Mouse (Mus musculus) hindbrain, embryonic 15.5 days (tissue): ENCODE data around the gene Tcfl5. TPM values are rescaled to one million over a fixed set of nuclear protein-coding genes. Genes with fewer than 3 reads are reported as not detected.
A peak's percentile ranks its signal among the peaks of the same experiment; 100 is the strongest.

ENCODE experiments used
- ATAC-seq: fragments of 200-750 bp; cut with Nextera tagmentation; 2 replicates; pipeline ENCODE4 v1.8.0; 2017; ENCODE audit warnings: low read depth, moderate number of reproducible peaks, moderate TSS enrichment; ENCODE audit not compliant: low FRiP score
- H3K27ac ChIP-seq: fragments of 300-500 bp; sonication (generic); replicated peaks from 2 replicates; pipeline ENCODE4 v1.5.1; 2015; ENCODE audit warnings: mild to moderate bottlenecking, inconsistent platforms
- H3K27me3 ChIP-seq: fragments of 300-500 bp; sonication (generic); 2 replicates; pipeline ENCODE4 v1.6.1; 2015; ENCODE audit warnings: control low read depth, inconsistent platforms
- H3K36me3 ChIP-seq: fragments of 300-500 bp; sonication (generic); 2 replicates; pipeline ENCODE4 v1.6.1; 2015; ENCODE audit warnings: control low read depth, inconsistent platforms
- H3K4me1 ChIP-seq: fragments of 300-500 bp; sonication (generic); replicated peaks from 2 replicates; pipeline ENCODE4 v1.6.1; 2015; ENCODE audit warnings: control low read depth, inconsistent platforms
- H3K4me2 ChIP-seq: fragments of 300-500 bp; sonication (generic); 2 replicates; pipeline ENCODE4 v1.6.1; 2015; ENCODE audit warnings: moderate library complexity, mild to moderate bottlenecking, inconsistent platforms
- H3K4me3 ChIP-seq: fragments of 300-500 bp; sonication (generic); 2 replicates; pipeline ENCODE4 v1.5.1; 2015; ENCODE audit warnings: mild to moderate bottlenecking, inconsistent platforms
- H3K9ac ChIP-seq: fragments of 300-500 bp; sonication (generic); 2 replicates; pipeline ENCODE4 v1.6.1; 2015; ENCODE audit warnings: inconsistent platforms
- H3K9me3 ChIP-seq: fragments of 300-500 bp; sonication (generic); 2 replicates; pipeline ENCODE4 v1.6.1; 2016; ENCODE audit warnings: control low read depth, inconsistent platforms
- WGBS: fragments of 180-500 bp; shearing (Covaris S2); methylation state at CpG from one replicate; pipeline ENCODE4 v1.1.7; 2015; 5-methylcytosine and 5-hydroxymethylcytosine counted together
- polyA plus RNA-seq: library from polyadenylated mRNA; unstranded; fragments of >200 nt; fragmentation: Nextera tagmentation; extraction: Ambion mirVana; gene quantifications from 2 replicates; pipeline ENCODE4 v1.2.1, GENCODE M21; 2015

Gene Tcfl5
- polyA plus RNA-seq, 1 experiment from 2014 or later = 0.96 TPM

DNA sequence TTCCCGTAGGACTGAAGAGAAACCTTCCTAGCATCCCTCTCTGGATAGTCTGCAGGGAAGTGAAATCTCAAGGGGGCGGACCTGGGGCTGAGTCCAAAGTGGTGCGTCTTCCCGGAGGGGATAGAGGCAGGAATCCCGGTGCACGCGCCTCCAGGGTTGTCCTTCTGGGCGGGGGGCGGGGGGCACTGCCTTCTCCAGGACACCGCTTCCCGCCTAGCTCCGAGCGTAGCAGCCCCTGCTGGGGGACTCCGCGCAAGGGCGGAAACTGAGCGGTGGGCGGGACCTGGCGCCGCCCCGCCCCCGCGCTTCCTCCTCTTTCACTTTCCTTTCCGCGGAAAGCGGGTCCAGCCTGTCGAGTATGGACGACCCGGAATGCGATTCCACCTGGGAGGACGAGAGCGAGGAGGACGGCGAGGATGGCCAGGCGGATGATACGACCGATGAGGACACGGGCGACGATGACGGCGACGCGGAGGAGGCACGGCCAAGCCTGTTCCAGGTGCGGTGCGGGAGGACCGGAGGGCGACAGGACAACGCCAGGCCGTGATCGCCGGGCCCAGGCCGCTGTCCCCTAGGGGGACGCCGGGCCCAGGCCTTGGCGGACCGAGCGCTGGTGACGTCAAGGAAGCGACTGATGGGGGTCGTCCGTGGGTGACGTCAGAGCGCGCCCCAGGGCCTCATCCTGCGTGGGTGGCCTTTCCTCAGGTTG, 53.2 kb downstream of the Tcfl5 start, which contains the start of gene Ogfr:
TSS of gene Ogfr (plus strand) at position 123 of the 709 bp plus-strand sequence.
- peak within 1 kb of the TSS; percentile 89 for H3K27ac ChIP-seq
- H3K9me3 ChIP-seq = no peaks in the 10 kb centered on the region
- ATAC-seq = peak; percentile 91
- H3K9ac ChIP-seq = peak within 1 kb of the TSS; percentile 90
- peaks cover 24% of the 10 kb centered on the region for H3K4me1 ChIP-seq
- peak within 1 kb of the TSS; percentile 83 for H3K4me3 ChIP-seq
- H3K27me3 ChIP-seq = no peaks in the 10 kb centered on the region
- H3K36me3 ChIP-seq = peaks cover 38% of the 10 kb centered on the region
- H3K4me2 ChIP-seq = peak within 1 kb of the TSS; percentile 83
- WGBS = under 1% methylated on average over 58 of the region's 67 CpGs

DNA sequence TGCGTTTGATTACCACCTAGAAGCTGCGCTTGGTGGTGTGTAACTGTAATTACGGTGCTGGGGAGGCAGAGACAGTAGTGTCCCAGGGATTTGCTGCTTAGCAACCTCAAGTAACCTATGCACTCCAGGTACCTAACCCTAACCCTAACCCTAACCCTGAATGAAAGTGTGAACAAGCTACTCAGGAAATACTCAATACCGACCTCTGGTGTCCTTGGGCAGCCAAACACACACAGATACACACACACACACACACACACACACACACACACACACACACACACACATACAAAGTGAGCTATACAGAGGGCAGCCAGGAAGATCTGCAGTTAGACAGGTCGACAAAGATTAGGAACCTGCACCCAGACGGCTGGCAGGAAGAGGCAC, 53.8 kb downstream of the Tcfl5 start:
- Histone ChIP-seq H3K4me1 (peaks cover 30% of the 10 kb centered on the region), H3K36me3 (peaks cover 34% of the 10 kb centered on the region)
- 44% methylated on average over 6 of the region's 6 CpGs for WGBS

DNA sequence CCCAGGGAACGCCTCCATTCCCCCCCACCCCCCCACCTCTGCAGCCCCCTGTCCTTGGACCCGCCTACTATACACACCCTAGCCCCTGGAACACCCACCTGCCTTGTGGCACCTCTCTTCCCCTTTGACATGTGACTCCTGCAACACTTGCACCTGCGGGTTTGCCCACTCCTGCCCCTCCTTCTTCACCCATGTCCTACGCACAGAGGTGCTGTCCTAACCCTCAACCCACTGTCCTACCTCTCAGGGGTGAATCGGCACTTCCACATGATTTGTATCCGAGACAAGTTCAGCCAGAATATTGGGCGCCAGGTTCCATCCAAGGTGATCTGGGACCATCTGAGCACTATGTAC, 59.4 kb downstream of the Tcfl5 start:
- no peak; the same call in 1 of the 2 replicates for ATAC-seq
- H3K36me3 ChIP-seq = peaks cover 9% of the 10 kb centered on the region
- H3K4me1 ChIP-seq = peaks cover 28% of the 10 kb centered on the region
- peaks cover 8% of the 10 kb centered on the region for H3K27me3 ChIP-seq
- 0 out of 2 replicates have a peak overlapping the region, but pooled peaks have one; percentile 77 for H3K27ac ChIP-seq
- H3K4me3 ChIP-seq = peak overlapping the region; percentile 85
- peak overlapping the region; percentile 73 for H3K4me2 ChIP-seq
- H3K9ac ChIP-seq = peak overlapping the region; percentile 98
- 27% methylated on average over 7 of the region's 7 CpGs for WGBS
- H3K9me3 ChIP-seq = no peaks in the 10 kb centered on the region

More for the DNA sequence above, 53.8 kb downstream of the Tcfl5 start:
- H3K4me3 ChIP-seq = peak overlapping the region; percentile 83
- H3K27ac ChIP-seq = peak overlapping the region; percentile 89
- no peaks in the 10 kb centered on the region for H3K9me3 ChIP-seq
- peak overlapping the region; percentile 83 for H3K4me2 ChIP-seq
- no peak for ATAC-seq
- H3K9ac ChIP-seq = peak overlapping the region; percentile 90
- H3K27me3 ChIP-seq = no peaks in the 10 kb centered on the region

DNA sequence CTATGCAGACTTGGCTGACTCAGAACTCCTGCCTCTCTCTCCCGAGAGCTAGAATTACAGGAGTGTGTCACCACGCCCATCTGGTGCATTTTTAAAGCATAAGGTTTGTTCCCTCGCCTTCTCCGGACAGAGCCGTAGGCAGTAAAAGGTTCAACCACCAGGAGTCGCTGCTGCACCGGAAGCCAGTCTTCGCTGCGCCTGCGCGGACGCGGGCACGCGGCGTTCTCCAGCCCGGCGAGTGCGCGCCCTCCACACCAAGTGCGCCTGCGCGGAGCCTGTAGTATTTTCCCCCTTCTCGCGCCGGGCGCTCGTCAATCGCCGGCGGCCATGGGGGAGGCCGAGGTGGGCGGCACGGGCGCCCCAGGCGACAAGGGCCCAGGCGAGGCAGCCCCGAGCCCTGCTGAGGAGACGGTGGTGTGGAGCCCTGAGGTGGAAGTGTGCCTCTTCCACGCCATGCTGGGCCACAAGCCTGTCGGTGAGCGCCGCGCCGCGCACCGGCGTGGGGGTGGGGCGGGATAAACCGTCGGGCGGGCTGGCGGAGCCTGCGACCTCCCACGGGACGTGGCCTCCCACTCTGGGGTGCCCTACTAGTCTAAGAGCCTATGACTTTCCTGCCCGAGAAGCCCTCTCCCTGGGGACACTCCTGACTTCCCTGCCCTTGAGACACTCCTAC, 59.9 kb downstream of the Tcfl5 start:
- ATAC-seq = peak; percentile 78
- Histone ChIP-seq H3K27ac (peak overlapping the region; percentile 77), H3K9me3 (no peaks in the 10 kb centered on the region), H3K36me3 (peaks cover 9% of the 10 kb centered on the region), H3K27me3 (peaks cover 8% of the 10 kb centered on the region), H3K4me3 (peak overlapping the region; percentile 85), H3K4me2 (peak overlapping the region; percentile 73), H3K9ac (peak overlapping the region; percentile 98), H3K4me1 (peaks cover 28% of the 10 kb centered on the region)
- WGBS = under 1% methylated on average over 55 of the region's 57 CpGs

DNA sequence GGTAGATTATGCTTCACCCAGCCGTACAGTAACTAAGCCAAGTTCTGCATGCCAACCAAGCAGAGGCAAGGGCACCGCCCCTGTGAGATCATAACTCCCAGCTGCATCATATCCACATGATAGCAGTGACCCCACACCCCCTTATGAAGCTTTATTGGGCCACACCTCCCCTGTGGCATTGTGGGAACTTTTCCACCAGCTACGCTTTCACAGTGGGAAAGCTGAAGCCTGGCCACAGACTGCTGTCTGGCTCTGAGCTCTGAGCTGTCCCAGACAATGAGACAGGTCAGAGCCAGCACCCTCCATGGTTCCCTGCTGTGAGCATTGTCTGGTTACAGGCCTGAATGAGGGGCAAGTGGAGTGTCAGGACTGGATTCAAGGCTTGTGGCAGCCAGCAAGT, 61.5 kb downstream of the Tcfl5 start, which contains the start of gene Mrgbp:
TSS of gene Mrgbp (plus strand) at position 303 of the 400 bp plus-strand sequence.
- H3K27ac ChIP-seq = no peak within 1 kb of the TSS
- no peak within 1 kb of the TSS for H3K9ac ChIP-seq
- 0 out of 2 replicates have a peak, but pooled peaks cover 2% of the 10 kb centered on the region for H3K36me3 ChIP-seq
- ATAC-seq = no peak
- H3K4me1 ChIP-seq = peaks cover 28% of the 10 kb centered on the region
- H3K9me3 ChIP-seq = no peaks in the 10 kb centered on the region
- H3K27me3 ChIP-seq = peaks cover 8% of the 10 kb centered on the region
- WGBS = 65% methylated on average over 3 of the region's 3 CpGs
- H3K4me2 ChIP-seq = no peak within 1 kb of the TSS
- no peak within 1 kb of the TSS for H3K4me3 ChIP-seq

DNA sequence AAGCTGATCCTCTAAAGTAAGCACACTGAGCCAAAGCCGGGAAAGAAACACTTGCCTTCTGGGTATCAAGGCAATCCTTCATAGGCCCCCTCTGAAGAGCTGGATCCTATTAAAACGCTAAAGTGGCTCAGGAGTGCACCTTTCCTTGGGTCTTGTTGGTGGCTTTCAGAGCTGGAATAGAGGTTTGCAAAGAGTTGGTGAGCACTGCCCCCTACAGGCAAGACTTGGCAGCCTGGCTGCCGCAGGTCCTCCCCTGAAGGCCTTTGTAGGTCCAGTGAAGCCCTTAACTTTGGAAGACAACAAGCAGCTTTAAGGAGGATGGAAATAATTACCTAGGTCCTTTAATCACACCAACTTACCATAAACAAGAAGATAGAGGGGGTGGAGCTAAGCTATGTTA, 63.8 kb downstream of the Tcfl5 start:
- no peak for ATAC-seq
- no peak overlapping the region for H3K4me3 ChIP-seq

DNA sequence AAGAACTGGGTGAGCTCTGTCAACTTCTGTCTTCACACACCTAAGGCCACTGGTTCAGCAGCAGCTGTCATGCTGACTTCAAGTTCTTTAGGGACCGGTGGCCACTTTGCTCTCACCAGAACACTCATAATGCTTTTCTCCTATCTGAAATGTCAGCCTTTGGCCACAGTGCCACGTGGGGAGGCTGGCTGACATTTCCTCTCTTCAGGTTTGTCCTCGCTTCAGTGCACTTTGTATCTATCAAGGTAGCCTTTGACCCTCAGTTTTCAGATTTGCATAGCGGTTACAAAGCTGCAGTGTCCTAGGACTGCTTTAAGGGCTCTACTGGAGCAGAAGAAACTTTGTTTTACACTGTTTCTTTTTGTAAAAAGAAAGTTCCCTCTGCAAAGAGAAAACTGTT, 66.0 kb downstream of the Tcfl5 start:
- no peaks in the 10 kb centered on the region for H3K36me3 ChIP-seq
- 26% methylated on average over 4 of the region's 4 CpGs for WGBS
- H3K27ac ChIP-seq = no peak overlapping the region

More for the DNA sequence above, 63.8 kb downstream of the Tcfl5 start:
- Histone ChIP-seq H3K36me3 (no peaks in the 10 kb centered on the region), H3K4me2 (no peak overlapping the region), H3K4me1 (peaks cover 9% of the 10 kb centered on the region), H3K9me3 (no peaks in the 10 kb centered on the region), H3K27me3 (peaks cover 8% of the 10 kb centered on the region), H3K27ac (no peak overlapping the region), H3K9ac (no peak overlapping the region)
- 10% methylated on average over 3 of the region's 3 CpGs for WGBS

More for the DNA sequence above, 66.0 kb downstream of the Tcfl5 start:
- Histone ChIP-seq H3K9me3 (no peaks in the 10 kb centered on the region), H3K9ac (no peak overlapping the region), H3K4me2 (no peak overlapping the region), H3K4me1 (no peaks in the 10 kb centered on the region), H3K4me3 (no peak overlapping the region), H3K27me3 (peaks cover 11% of the 10 kb centered on the region)
- no peak for ATAC-seq

Other genes starting within 250 kb of the Tcfl5 start
- 1.9 and 2.2 TPM in 2 replicates for gene Slco4a1, start 186.5 kb downstream of the Tcfl5 start, polyA plus RNA-seq
- 2.7 and 2.8 TPM in 2 replicates for gene Ntsr1, start 142.7 kb downstream of the Tcfl5 start, polyA plus RNA-seq
- 38.3 and 40.6 TPM in 2 replicates for gene Mrgbp, start 61.4 kb downstream of the Tcfl5 start, polyA plus RNA-seq
- gene Ogfr, start 53.5 kb downstream of the Tcfl5 start, polyA plus RNA-seq = 82.8 and 88.6 TPM in 2 replicates
- 63.5 and 92.1 TPM in 2 replicates for gene Col9a3, start 44.9 kb downstream of the Tcfl5 start, polyA plus RNA-seq
- 24.4 and 27.8 TPM in 2 replicates for gene Dido1, start 67.3 kb upstream of the Tcfl5 start, polyA plus RNA-seq
- 51.6 and 54.9 TPM in 2 replicates for gene Gid8, start 67.4 kb upstream of the Tcfl5 start, polyA plus RNA-seq
- 0.29 and 0.33 TPM in 2 replicates for gene Slc17a9, start 82.6 kb upstream of the Tcfl5 start, polyA plus RNA-seq
- 0.73 and 5.2 TPM in 2 replicates for gene Bhlhe23, start 134.2 kb upstream of the Tcfl5 start, polyA plus RNA-seq